Mouse (Mus musculus): ENCODE measurements around the gene Gdi1.

GRCm38 (mm10) chrX:74282395-74283091, 22.3 kb upstream of the Gdi1 start:
- no peak for TF ChIP-seq CTCF (IDR thresholded peaks at IDR 0.05; ENCODE audit: insufficient read depth, low read length)
- TF ChIP-seq POLR2A (IDR thresholded peaks at IDR 0.05; ENCODE audit: borderline replicate concordance, extremely low read depth, low read depth, low read length), result peak; percentile 95; the same call in 1 of the 2 replicates

All from lung, adult 2 months (tissue).